Mouse (Mus musculus) lung, adult 2 months (tissue): Measurements from ENCODE around the gene Rtkn. TPM values are rescaled to one million over a fixed set of nuclear protein-coding genes. Genes with fewer than 3 reads are reported as not detected.

Source experiments
- DNase-seq: peaks from one replicate; pipeline ENCODE4 v3.0.0; 2022
- H3K4me1 ChIP-seq: fragments of 200-500 bp; 2 replicates; pipeline ENCODE4 v1.6.1; 2011; ENCODE audit warnings: low read length; ENCODE audit not compliant: control insufficient read depth, insufficient read depth
- H3K4me3 ChIP-seq: fragments of 200-500 bp; replicated peaks from 2 replicates; pipeline ENCODE3; 2011; ENCODE audit warnings: low read depth, mild to moderate bottlenecking, control low read depth, low read length; ENCODE audit errors: extremely low read depth
- CTCF ChIP-seq: fragments of 200-500 bp; IDR thresholded peaks from 2 replicates; pipeline ENCODE4 v1.5.1; 2011; ENCODE audit warnings: mild to moderate bottlenecking, low read length, control low read depth; ENCODE audit not compliant: insufficient read depth
- POLR2A ChIP-seq: fragments of 200-500 bp; IDR thresholded peaks from 2 replicates; pipeline ENCODE4 v1.6.1; 2011; ENCODE audit warnings: low read depth, mild to moderate bottlenecking, control low read depth, low read length, borderline replicate concordance; ENCODE audit errors: extremely low read depth
- WGBS: fragments of 180-500 bp; shearing (Covaris S2); methylation state at CpG from one replicate; pipeline ENCODE4 v1.1.7; 2018; 5-methylcytosine and 5-hydroxymethylcytosine counted together
- polyA plus RNA-seq: library from polyadenylated mRNA; depleted of rRNA; stranded (reverse); fragments of >200 nt; gene quantifications from 2 replicates; pipeline ENCODE4 v1.2.3, GENCODE M21; 2012; rRNA removed

Gene Rtkn
- polyA plus RNA-seq, 1 experiment = 110 TPM

- WGBS = 94% methylated on average over 3 of the region's 3 CpGs
- peak; percentile 24; the same call in 1 of the 2 replicates for TF ChIP-seq CTCF
- TF ChIP-seq POLR2A = no peak
- Histone ChIP-seq H3K4me1 (no peaks in the 10 kb centered on the region), H3K4me3 (no peak overlapping the region)
- DNase-seq = no peak
Observed at GRCm38 (mm10) chr6:83184858-83185435, 49.7 kb downstream of the Rtkn start.

GRCm38 (mm10) chr6:83185895-83186861 lies 50.9 kb downstream of the Rtkn start:
- 36% methylated on average over 25 of the region's 25 CpGs for WGBS
- H3K4me3 ChIP-seq = no peak overlapping the region
- peak; percentile 14 for DNase-seq
- no peaks in the 10 kb centered on the region for H3K4me1 ChIP-seq
- no peak for TF ChIP-seq POLR2A
- no peak for TF ChIP-seq CTCF

- no peak for DNase-seq
- 91% methylated on average over 2 of the region's 2 CpGs for WGBS
- H3K4me3 ChIP-seq = no peak overlapping the region
- H3K4me1 ChIP-seq = no peaks in the 10 kb centered on the region
- TF ChIP-seq CTCF (no peak), POLR2A (no peak)
Observed at GRCm38 (mm10) chr6:83186946-83187345, 51.7 kb downstream of the Rtkn start.

GRCm38 (mm10) chr6:83193571-83193970 lies 58.3 kb downstream of the Rtkn start:
- Histone ChIP-seq H3K4me1 (no peaks in the 10 kb centered on the region), H3K4me3 (no peak overlapping the region)
- no peak for DNase-seq
- no peak for TF ChIP-seq POLR2A
- TF ChIP-seq CTCF = no peak
- 82% methylated on average over 7 of the region's 7 CpGs for WGBS

- Histone ChIP-seq H3K4me1 (no peaks in the 10 kb centered on the region), H3K4me3 (no peak overlapping the region)
- no peak for DNase-seq
- WGBS = 60% methylated on average over 15 of the region's 15 CpGs
- TF ChIP-seq POLR2A = no peak
- TF ChIP-seq CTCF = no peak
Observed at GRCm38 (mm10) chr6:83197345-83198004, 62.2 kb downstream of the Rtkn start.

Other genes starting within 250 kb of the Rtkn start
- gene Sema4f, start 195.7 kb upstream of the Rtkn start, polyA plus RNA-seq = 15.3 and 18.3 TPM in 2 replicates
- gene M1ap, start 188.6 kb upstream of the Rtkn start, polyA plus RNA-seq = 2.3 and 3.5 TPM in 2 replicates
- 12.6 and 15.1 TPM in 2 replicates for gene Dok1, start 102.0 kb upstream of the Rtkn start, polyA plus RNA-seq
- 6.7 and 8.5 TPM in 2 replicates for gene Loxl3, start 101.3 kb upstream of the Rtkn start, polyA plus RNA-seq
- gene Aup1, start 80.9 kb upstream of the Rtkn start, polyA plus RNA-seq = 389 and 538 TPM in 2 replicates
- gene Htra2, start 80.2 kb upstream of the Rtkn start, polyA plus RNA-seq = 47.7 and 49.3 TPM in 2 replicates
- gene Dqx1, start 77.6 kb upstream of the Rtkn start, polyA plus RNA-seq = 3.6 and 4.3 TPM in 2 replicates
- gene Tlx2, start 65.2 kb upstream of the Rtkn start, polyA plus RNA-seq = 0.09 and 0.22 TPM in 2 replicates
- 11.0 and 18.5 TPM in 2 replicates for gene Pcgf1, start 57.6 kb upstream of the Rtkn start, polyA plus RNA-seq
- 4.6 and 9.7 TPM in 2 replicates for gene Lbx2, start 49.1 kb upstream of the Rtkn start, polyA plus RNA-seq
- gene Ccdc142, start 33.9 kb upstream of the Rtkn start, polyA plus RNA-seq = 10.2 TPM in 2 replicates
- gene Gm42688, start 33.8 kb upstream of the Rtkn start, polyA plus RNA-seq = 5.4 and 5.5 TPM in 2 replicates
- gene Mrpl53, start 26.4 kb upstream of the Rtkn start, polyA plus RNA-seq = 60.3 and 68.7 TPM in 2 replicates
- gene Mogs, start 20.0 kb upstream of the Rtkn start, polyA plus RNA-seq = 40.6 and 44.1 TPM in 2 replicates
- 174 and 211 TPM in 2 replicates for gene Wbp1, start 13.9 kb upstream of the Rtkn start, polyA plus RNA-seq
- gene Ino80b, start 10.0 kb upstream of the Rtkn start, polyA plus RNA-seq = 37.0 and 63.4 TPM in 2 replicates
- 5.3 and 6.9 TPM in 2 replicates for gene Wdr54, start 20.9 kb downstream of the Rtkn start, polyA plus RNA-seq
- gene 1700003E16Rik, start 20.9 kb downstream of the Rtkn start, polyA plus RNA-seq = 4.6 and 5.5 TPM in 2 replicates
- 146 and 155 TPM in 2 replicates for gene Dctn1, start 30.5 kb downstream of the Rtkn start, polyA plus RNA-seq
- gene Slc4a5, start 84.4 kb downstream of the Rtkn start, polyA plus RNA-seq = 56.7 and 62.3 TPM in 2 replicates
- 1.3 and 2.6 TPM in 2 replicates for gene Mthfd2, start 190.4 kb downstream of the Rtkn start, polyA plus RNA-seq
- 39.1 and 41.3 TPM in 2 replicates for gene Mob1a, start 190.6 kb downstream of the Rtkn start, polyA plus RNA-seq
- gene Bola3, start 213.7 kb downstream of the Rtkn start, polyA plus RNA-seq = 7.5 and 12.5 TPM in 2 replicates